Mouse (Mus musculus): ENCODE measurements at regions not wholly inside any gene's neighbourhood (a gene's known extent, or its start where the extent isn't known, plus 50 kb on each side); places are given as distances from the start of the nearest gene placed in this dataset.
A peak's percentile ranks its signal among the peaks of the same experiment; 100 is the strongest.

DNA sequence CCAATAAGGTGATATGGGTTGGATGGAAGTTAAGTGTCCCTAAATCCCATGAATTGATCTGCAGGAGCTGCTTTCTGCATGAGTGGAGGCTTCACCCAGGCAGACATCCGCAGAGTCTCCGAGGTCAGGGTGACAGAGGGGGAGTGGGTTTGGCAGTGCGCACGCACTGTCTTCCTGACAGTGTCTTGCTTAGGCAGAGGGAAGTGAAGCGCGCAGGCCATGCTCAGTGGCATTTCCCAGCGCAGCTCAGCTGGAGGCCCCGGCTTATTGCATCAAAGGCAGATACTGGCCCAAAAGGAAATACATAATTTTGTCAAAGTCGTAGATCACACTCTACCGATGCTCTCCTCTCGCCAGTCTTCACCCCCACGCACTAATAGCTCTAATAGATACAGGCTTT, 252.7 kb upstream of the Dnajc24 start:
- intact Hi-C loops (cut with DNase I): no loop called here

DNA sequence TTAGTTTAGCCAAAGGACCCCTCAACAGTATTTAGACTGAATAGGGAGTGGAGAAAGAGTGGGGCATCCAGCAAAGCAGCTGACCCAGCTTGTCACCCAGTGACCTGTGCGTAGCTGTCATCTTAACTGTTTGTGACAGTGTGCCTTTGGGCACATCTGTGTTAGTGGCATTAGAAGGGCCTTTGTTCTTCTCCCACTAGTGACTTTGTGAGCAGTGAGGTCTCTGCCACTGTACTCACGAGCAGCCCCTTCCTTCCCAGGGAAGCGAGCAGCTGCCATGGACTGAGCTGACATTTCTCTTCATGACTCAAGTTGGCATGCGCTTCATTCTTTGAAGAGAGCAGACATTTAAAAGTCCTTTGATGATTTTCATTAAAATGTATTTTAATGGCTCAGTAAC, 231.0 kb upstream of the Dnajc24 start:
- DNase-seq (ENCODE audit: extremely low spot score in 1 of 2, low spot score in 2 of 2): no peak
- intact Hi-C loops (cut with DNase I): no loop called here

More for the DNA sequence above, 252.7 kb upstream of the Dnajc24 start:
- no peak for DNase-seq (ENCODE audit: extremely low spot score in 1 of 2, low spot score in 2 of 2)

DNA sequence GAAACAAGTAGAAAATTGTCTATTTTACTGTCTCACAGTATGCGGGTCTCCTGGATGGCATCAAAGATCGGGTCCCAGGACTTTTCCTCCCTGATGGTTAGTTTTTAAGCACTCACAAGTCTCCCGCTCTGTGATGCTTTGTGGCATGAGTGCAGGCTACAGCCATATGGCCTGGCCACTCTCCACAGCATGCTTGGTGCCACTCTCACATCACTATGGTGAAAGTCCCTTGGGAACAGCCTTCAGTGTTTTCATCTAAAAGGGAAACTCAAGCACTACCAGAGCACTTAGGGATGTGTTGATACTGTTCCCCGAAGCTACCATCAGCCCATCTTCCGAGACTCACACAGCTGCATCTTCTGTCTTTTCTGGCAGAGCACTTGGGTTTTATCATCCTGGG, 227.8 kb upstream of the Dnajc24 start:
- intact Hi-C loops (cut with DNase I): no loop called here
- no peak for DNase-seq (ENCODE audit: extremely low spot score in 1 of 2, low spot score in 2 of 2)

DNA sequence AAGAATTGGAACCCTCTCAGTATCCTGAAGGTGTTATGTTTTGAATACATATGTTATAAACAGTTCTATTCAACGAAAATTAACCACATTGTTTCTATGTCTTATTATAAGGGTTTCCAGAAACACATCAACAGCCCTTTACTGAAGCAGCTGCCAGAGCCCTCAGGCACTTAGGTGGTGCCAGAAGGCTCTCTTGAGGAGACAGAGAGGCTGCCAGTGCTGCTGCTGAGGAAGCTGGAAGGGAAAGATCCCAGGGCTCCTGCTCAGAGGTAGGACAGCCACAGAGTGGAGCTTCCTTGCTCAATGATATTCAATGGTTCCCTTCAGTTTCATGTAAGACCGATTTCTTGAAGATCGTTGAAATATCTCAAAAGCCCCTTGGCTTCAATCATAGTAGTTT, 226.7 kb upstream of the Dnajc24 start:
- intact Hi-C loops (cut with DNase I): no loop called here

DNA sequence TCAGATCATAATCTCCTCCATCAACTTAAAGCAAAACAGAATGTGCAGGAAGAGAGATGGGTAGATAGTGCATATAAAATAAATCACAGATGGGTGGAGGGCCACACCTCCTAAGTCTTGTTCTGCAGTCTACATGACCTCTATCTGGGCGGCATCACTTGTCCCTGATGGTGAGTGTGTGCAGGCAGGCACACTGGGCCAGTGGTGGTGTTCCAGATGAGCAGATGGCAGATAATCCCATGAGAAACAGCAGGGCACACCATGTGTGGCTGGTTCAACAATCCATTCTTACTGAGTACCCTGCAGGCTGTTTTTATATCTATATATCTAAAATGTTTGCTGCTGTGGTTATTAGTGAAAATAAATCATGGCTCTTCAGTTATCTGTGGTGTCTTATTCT, 224.9 kb upstream of the Dnajc24 start:
- no peak for DNase-seq (ENCODE audit: extremely low spot score in 1 of 2, low spot score in 2 of 2)
- intact Hi-C loops (cut with DNase I): no loop called here

More for the DNA sequence above, 226.7 kb upstream of the Dnajc24 start:
- DNase-seq (ENCODE audit: extremely low spot score in 1 of 2, low spot score in 2 of 2): no peak

DNA sequence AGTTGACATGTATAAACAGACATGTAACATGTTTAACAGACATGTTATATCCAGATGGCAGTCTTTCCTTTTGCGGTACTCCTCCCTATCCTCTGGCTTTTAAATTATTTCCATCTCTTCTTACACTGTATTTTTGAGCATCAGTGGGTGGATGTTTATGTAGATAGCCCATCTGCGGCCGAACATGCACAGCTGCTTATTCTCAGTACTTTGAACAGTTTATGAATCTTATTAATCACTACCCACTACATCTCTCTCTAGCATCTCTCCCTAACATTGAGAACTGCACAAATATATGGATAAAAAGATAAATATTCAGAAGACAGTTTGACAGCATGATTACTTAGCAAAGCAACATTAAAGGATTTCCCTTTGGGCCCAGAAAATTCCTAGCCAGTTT, 212.8 kb upstream of the Dnajc24 start:
- intact Hi-C loops (cut with DNase I): no loop called here
- DNase-seq (ENCODE audit: extremely low spot score in 1 of 2, low spot score in 2 of 2): no peak

DNA sequence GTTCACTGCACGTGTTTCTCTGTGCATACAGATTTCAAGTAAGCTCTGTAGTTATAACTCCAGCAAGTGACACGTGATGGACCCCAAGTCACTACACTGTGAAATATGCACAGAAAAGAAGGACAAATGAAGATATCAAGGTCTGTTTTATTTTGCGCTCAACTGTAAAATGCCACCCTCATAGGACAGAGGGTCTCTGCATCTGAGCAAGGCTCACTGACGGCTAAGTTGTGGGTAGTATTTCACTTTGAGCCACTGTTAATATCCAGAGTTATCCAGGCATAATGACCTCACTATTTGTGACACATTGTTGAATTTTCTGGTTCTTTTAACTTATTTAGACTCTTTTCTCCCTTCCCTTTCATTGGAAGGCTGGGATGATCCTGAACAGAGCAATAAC, 210.4 kb upstream of the Dnajc24 start:
- DNase-seq (ENCODE audit: extremely low spot score in 1 of 2, low spot score in 2 of 2): no peak
- intact Hi-C loops (cut with DNase I): no loop called here

DNA sequence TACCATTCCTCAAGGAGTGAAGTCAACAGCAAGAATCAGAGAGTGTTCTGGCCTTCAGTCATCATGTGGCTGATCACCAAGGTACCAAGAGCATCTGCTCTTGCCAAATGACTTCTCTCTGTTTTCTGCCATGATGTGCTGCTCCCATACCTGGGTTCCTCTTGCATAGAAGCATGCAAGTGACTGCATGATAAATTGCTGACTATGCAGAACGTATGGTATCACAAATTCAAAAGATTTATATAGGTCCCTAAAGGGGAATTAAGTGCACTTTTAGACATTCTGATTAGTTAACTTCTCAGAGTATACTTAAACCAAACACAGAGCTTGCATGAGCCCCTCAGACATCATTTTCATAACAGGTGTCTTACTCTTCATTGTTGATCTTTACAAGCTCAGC, 207.4 kb upstream of the Dnajc24 start:
- no peak for DNase-seq (ENCODE audit: extremely low spot score in 1 of 2, low spot score in 2 of 2)
- intact Hi-C loops (cut with DNase I): no loop called here

DNA sequence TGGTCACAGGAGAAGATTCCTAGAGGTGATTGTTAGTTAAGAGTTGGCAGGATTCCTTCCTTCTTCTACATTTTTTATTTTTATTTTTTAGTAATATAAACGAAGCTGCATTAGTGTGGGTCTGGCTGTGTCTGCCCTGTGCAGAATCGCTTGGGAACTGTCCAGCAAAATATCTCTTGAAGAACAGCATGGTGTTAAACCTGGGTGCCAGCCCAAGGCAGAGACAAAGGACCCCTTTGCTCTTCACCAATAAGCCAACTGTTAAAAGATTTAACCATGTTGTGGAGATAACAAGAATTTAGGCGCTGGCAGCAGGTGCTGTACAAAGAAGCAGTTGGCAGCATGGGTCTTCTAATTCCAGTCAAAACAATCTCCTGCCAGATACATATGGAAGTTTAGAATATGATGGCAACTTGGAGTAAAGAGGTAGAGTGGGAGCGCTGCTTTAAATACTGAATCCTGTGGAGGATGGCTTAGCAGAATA, 205.5 kb upstream of the Dnajc24 start:
- intact Hi-C loops (cut with DNase I): no loop called here
- DNase-seq (ENCODE audit: extremely low spot score in 1 of 2, low spot score in 2 of 2): no peak

DNA sequence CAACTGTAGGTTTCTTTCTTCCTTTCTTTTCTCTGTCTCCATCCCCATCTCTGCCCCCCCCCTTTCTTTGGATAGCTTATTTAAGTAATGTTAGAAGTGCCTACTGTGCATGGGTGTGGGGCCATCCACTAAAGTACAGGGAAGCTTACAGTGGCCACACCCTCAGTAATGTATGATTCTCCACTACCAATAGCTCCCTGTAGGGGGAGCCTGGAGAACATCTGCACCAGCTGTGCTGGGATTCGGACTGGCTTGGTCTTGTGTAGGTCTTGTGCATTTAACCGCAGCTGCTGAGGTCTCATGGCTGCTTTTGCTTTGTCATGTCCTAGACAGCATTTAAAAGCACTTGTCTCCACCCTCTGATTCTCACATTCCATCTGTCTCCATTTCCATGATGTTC, 196.8 kb upstream of the Dnajc24 start:
- intact Hi-C loops (cut with DNase I): no loop called here
- no peak for DNase-seq (ENCODE audit: extremely low spot score in 1 of 2, low spot score in 2 of 2)

DNA sequence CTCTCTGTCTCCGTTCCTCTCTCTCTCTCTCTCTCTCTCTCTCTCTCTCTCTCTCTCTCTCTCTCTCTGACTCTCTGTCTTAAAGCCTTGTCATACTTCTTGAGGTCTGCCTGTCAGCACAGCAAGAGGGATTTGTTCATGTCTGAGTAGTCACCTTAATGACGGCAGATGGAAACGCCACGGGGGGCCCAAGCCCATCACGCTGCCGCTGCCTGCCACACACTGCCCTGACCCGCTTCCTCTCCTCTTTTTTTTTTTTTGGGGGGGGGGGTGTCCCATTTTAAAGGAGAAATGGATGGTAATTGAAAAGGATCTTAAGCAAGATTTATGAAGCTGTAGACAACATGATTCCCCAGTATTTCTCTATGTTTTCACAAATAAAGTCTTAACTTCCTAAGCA, 191.8 kb upstream of the Dnajc24 start:
- DNase-seq (ENCODE audit: extremely low spot score in 1 of 2, low spot score in 2 of 2): no peak
- intact Hi-C loops (cut with DNase I): loop anchor here (10.0 kb wide), 2 partner anchors 860 to 940 kb away; no protein-coding TSS in a partner anchor

DNA sequence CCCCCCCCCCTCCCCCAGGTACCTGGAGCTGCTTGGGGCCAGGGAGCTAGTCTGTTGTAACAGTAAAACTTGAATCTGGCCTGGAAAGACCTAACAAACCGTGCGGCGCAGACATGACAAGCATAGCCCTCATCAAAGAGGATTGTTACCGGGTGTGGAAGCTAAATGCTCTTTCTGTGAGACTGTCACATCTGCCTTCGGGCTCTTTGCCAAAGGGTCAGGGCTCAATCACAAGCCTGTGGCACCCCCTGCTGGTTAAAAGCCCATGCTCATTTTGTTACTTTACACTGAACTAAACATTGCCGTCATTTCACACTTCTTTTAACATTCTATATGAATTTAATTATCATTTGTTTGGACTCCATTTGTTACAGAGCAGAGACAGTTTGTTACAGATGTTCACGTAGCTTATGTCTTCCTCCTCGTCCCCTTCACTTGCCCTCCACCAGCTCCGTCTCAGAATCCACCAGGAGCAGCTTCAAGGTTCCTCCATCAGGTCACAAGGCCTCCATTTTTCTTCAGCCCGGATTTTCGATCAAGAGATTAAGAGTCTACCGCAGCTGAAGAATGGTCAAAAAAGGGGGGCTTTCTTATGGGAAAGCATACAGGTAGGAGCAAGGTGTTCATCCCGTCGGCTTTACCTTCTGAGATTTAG, 191.1 kb upstream of the Dnajc24 start:
- intact Hi-C loops (cut with DNase I): loop anchor here (5.0 to 10.0 kb wide), 3 partner anchors 672 to 940 kb away; no protein-coding TSS in a partner anchor
- DNase-seq (ENCODE audit: extremely low spot score in 1 of 2, low spot score in 2 of 2): peak; percentile 72 to 78

DNA sequence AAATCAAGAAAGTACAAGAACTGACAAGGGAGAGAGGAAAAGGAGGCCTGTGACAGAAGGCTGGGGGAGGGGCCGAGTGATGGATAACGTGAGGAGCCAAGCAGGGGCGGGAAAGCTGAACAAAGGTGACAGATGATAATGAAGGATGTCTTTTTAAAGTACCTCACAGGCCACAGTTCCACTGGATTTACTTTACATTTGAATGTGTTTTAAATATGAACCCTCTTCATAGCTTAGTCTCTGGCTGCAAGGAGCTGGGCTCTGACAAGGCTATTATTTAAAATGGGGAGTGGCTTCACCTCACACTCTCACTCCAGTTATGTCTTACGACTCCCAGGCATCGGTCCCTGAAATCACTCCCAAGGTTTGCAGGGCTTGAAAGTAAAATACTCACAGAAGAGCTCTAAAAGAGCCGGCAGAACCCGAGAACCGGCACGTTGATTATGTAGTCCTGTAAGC, 190.6 kb upstream of the Dnajc24 start:
- no peak for DNase-seq (ENCODE audit: extremely low spot score in 1 of 2, low spot score in 2 of 2)
- intact Hi-C loops (cut with DNase I): loop anchor here (5.0 to 10.0 kb wide), 3 partner anchors 672 to 939 kb away; no protein-coding TSS in a partner anchor

DNA sequence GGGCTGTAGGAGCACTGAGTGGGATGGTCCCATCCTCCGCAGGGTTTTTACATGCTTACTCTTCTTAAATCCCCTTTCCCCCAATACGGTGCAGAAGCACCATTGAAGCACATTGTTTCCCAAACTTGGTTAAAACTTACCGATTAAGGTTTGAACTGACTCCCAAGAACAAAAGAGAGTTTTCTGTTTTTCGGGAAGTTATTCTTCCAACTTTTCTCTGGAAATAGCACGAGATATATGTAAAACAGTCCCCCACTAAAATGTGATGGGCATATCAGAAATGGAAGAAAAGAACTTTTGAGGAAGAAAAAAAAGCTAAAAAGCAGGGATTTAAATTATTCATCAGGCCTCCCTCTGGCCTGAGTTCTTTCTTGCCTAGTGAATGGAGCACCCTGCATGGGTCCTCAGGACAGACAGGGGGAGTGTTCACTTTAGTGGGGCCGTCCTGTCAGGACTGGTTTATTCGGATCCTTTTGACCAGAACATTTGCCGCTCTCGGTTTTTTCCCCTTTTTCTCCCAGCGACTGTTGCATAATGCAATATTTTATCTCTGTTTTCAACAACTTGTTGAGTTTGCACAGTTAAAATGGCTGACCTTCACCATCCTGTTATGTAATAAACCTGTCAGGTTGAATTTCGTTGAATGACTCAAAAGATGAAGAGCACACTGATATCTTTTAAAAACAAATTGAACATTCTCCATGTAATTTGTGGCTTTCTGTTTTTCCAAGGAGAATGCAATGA, 187.4 kb upstream of the Dnajc24 start:
- intact Hi-C loops (cut with DNase I): loop anchor here (5.0 to 10.0 kb wide), 3 partner anchors 668 to 936 kb away; no protein-coding TSS in a partner anchor
- DNase-seq (ENCODE audit: extremely low spot score in 1 of 2, low spot score in 2 of 2): no peak

DNA sequence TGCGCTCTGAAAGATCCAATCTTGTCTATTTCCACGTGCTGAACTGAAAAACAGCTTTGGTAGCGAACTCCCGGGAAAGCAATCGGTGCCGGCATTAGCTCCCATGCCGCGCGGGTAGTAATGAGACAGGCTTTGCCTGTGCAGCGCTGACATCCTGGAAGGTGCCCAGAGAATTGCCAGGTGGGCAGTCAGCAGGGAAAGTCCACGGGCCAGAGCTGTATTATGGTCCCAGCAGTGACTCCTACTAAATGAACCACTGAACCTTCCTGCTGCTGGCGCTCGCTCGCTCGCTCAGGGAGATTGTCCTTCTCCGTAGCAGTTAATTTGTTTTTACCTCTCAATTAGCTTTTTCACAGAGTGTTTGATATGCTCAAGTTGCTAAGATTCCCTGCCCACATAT, 180.3 kb upstream of the Dnajc24 start:
- DNase-seq (ENCODE audit: extremely low spot score in 1 of 2, low spot score in 2 of 2): no peak
- intact Hi-C loops (cut with DNase I): no loop called here

DNA sequence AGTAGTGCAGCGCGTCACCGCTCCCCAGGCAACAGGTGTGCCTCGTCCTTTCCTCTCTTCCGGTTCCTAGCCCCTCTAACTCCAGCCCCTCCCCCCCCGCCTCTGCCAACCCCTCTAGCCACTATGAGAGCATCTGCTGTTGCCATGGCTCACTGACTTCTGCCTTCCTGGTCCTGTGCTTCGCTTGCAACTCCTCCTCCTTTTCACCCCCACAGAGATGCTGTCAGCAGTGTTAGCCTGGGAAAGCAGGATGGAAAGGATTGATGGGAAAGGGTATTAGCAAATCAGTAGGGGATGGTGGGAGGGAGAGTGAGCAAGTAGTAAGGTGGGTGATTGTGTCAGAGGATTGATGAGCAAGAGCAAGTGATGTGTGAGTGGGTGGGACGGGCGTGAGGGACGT, 178.7 kb upstream of the Dnajc24 start:
- no peak for DNase-seq (ENCODE audit: extremely low spot score in 1 of 2, low spot score in 2 of 2)
- intact Hi-C loops (cut with DNase I): no loop called here

DNA sequence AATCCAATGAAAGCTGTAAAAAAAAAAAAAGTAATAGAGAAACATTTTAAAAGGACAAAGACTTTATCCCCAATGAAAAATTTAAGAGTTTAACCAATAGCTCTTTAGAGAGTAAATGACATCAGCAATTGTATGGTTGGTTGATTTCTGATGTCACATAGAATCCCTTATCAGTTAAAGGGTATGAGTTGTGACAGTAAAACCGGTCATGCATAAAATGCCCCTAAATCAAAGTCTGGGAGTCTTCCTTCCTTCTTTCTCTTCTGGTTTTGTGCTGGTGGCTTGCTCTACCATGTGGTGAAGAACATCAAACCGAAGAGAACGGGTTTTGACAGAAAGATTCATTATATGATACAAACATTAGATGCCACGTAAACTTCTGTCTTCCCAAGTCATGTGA, 159.3 kb upstream of the Dnajc24 start:
- DNase-seq (ENCODE audit: extremely low spot score in 1 of 2, low spot score in 2 of 2): no peak
- intact Hi-C loops (cut with DNase I): no loop called here

DNA sequence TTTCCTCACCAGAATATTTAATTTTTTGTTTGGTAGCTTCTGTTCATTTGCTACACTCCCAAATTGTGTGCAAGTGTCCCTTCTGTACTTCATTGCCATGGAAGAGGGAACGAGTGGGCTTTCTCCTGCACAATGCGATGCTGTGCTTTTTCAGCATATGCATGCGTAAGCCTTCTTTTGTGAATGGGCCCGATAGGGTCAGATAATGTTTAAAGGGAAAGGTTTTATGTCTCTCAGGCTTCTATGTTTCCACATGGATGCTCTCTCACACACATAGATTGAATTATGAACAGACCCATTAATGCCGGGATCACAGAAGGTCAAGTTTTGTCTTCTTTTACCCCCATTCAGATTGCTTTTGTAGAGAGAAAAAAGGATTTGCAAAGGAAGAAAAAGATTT, 158.5 kb upstream of the Dnajc24 start:
- DNase-seq (ENCODE audit: extremely low spot score in 1 of 2, low spot score in 2 of 2): no peak
- intact Hi-C loops (cut with DNase I): no loop called here

DNA sequence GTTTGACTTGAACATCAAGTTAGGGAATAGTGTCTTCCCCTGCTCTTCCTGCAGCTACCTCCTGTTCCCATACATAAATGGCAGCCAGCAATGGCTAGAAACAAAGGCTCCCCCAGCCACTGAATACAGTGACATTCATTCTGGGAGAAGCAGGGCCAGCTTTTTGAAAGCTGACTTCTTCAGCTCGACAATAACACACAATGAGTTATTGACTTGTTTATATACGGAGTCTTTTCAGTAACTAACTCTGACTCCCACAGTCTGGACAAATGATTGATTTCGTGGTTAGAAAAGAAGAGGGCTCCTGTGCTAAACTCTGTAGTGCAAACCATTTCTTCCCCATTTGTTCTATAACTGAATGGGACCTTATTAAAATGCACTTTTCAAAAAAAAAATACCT, 146.4 kb upstream of the Dnajc24 start:
- intact Hi-C loops (cut with DNase I): no loop called here

DNA sequence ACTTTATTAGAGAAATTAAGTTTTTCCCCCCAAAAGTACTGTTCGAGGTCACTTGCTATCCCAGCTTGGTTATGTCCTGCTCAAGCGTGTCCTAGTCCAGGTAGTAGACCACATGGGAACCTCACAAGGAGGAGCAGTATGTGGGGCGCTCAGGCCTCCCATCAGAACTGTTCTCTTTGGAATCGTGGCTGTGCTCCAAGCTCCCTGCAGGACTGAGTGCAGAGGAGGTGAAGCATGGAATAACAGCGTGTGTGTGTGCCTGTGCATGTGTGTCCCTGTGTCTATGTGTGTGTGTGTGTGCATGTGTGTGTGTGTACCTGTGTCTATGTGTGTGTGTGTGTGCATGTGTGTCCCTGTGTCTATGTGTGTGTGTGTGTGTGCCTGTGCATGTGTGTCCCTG, 137.6 kb upstream of the Dnajc24 start:
- intact Hi-C loops (cut with DNase I): no loop called here
- DNase-seq (ENCODE audit: extremely low spot score in 1 of 2, low spot score in 2 of 2): peak in 1 of 2 experiments; percentile 13

More for the DNA sequence above, 146.4 kb upstream of the Dnajc24 start:
- no peak for DNase-seq (ENCODE audit: extremely low spot score in 1 of 2, low spot score in 2 of 2)

Measured in left cerebral cortex, postnatal 10 days (tissue).